Mouse (Mus musculus): ENCODE data around the gene 1110059E24Rik. TPM values are rescaled to one million over a fixed set of nuclear protein-coding genes. Genes with fewer than 3 reads are reported as not detected.
A peak's percentile ranks its signal among the peaks of the same experiment; 100 is the strongest.

The 1110059E24Rik gene
- total RNA-seq, 4 experiments from 2014 or later, result 6.9 to 8.5 (median 7.7) TPM

DNA sequence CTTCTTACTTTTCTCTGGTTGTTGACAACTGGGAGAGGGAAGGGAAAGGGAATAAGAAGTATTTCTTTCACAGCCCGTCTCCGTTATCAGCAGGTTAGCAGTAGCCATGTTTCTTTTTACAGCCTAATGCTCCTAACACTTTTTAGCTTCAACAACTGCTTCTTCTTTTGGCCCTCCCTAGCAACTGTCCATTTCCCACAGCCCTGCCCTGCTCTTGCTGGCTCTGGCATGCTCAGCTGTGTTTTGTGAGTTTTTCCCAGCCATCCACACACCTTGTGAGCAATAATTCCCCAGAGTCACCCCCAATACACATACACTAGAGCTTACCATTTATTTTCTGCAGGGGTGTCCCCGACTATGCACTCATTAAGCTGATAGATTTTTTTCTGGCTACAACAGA is 75.3 kb downstream of the 1110059E24Rik start:
- DNase-seq (ENCODE audit: low spot score in 2 of 2), result no peak

DNA sequence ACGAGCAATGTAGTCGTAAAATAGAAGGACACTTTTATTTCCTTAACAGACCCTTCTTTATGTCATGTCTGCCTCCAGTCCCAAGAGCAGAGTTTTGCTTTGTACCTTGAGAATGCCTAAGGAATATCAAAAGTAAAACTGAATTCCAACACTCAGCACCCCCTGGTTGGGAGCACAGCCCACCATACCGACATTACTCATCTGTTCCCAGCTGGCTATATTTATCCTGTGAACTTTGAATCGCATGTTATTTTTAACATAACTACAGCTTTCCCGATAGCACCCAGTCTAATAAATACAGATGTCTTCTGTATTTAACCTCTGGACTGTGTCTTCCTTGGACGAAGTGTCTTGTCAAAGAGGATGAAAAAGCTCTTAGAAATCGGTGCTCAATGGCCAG is 80.8 kb downstream of the 1110059E24Rik start:
- no peak for DNase-seq (ENCODE audit: low spot score in 2 of 2)

DNA sequence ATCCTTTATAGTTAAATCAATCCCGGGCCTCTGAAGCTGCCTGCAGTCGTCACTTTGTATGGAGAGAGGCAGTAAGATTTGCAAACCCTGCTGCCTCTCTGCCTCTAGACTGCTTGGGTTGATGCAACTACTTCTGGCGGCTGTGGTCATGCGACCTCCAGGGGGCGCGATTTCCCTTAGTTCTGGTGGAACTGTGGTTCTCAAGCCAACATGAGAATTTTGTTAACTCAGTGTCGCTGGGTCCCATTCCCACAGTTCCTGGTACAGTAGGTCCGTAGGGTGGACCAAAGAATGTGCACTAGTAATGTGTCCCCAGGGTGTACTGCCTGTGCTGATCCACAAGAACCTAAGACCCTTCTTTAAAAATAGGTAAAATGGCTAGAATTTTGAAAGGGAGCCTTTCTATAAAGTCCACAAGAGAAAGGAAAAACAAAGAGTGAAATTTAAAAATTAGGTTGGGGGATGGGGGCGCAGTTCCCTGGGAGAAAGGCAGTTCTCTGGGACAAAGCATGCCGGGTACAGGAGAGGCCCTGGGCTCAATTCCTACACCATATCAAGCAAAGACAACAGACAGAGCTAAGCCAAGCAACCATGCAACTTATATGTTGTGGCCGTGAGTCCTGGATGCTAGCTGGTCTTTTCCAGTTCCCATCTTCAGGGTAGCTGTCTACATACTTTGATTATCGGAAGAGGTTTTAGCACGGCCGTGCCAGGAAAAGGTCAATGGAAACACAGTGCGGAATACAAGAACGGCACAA is 81.4 kb downstream of the 1110059E24Rik start:
- DNase-seq (ENCODE audit: low spot score in 2 of 2), result peak; percentile 77 to 79

DNA sequence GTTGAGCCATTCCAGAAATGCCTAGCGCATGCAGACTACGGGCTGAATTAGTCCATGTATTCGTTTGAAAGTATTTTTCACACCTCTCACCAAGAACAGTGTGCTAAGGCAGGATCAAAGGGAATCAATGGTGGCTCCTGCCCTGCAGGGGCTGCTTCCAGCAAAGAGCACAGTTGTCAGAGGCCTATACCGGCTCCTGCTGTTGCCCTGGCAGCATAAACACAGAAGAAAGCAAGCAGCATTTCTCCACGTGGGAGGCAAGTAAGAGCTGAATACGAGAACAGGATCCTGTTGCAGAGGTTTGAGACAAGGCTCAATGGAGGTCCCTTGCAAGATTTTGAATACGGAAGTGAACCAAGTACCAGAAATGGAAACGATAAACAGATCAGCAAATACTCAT is 82.0 kb downstream of the 1110059E24Rik start:
- DNase-seq (ENCODE audit: low spot score in 2 of 2), result no peak

DNA sequence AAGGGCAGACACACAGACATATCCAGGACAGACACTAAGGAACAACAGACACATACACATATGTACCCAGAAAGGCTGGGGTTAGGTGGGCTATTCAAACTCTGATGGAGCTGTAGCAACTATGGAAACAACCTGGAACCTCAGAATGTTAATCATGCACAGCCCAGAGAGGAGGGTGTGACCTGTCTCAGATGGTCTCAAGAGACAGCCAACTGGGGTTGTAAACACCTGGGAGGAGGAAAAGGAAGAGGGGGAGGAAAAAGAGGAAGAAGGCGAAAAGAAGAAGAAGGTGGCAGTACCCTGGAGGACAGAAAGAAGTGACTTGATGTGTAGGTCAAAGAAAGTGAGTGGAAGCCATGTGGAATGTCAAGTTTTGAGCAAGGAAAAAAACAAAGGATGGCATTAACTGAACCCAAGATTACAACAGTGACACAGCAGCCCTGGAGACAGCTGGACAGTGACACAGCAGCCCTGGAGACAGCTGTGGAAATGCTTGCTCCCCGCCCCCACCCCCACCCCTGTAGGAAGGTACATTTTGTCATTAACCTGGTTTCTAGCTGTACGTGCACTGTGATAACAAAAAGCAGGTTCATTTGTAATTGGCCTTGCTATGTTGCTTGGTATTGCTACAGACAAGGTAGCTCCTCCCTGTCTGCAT is 84.1 kb downstream of the 1110059E24Rik start:
- DNase-seq (ENCODE audit: low spot score in 2 of 2), result no peak

DNA sequence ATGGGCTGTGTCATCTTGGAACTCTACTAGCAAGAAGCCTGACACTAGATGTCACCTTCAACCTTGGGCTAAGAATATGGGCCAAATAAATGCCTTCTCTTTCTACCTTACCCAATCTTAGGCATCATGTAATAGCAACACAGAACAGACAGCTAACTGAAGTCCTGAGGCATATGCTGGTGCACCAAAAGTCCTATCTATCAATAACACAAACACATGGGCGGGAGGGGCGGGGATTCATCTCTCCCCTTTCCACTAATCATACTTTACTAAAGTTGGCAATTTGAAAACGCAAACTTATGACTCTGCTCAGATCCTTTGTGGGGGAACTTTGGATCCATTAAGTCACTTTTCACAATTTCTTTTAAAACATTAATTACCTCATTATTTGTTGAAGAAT is 84.8 kb downstream of the 1110059E24Rik start:
- no peak for DNase-seq (ENCODE audit: low spot score in 2 of 2)

DNA sequence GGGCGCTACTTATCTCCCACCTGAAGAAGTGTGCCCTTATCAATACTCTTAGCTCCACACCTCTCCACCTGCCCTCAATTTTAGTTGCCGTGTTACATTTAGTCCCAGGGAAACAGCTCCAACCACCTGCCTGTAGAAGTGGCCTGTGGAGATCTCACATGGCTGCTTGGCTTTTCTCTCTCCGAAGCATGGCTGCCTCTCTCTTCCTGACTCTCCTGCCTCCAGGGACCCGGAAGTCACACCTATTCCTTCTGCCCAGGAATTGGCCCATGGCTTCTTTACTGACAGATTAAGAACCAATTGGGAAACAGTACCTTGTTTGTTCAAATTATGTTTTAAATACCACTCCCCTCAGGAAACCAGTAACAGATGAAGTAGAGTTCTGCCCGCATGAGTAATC is 86.3 kb downstream of the 1110059E24Rik start:
- no peak for DNase-seq (ENCODE audit: low spot score in 2 of 2)

DNA sequence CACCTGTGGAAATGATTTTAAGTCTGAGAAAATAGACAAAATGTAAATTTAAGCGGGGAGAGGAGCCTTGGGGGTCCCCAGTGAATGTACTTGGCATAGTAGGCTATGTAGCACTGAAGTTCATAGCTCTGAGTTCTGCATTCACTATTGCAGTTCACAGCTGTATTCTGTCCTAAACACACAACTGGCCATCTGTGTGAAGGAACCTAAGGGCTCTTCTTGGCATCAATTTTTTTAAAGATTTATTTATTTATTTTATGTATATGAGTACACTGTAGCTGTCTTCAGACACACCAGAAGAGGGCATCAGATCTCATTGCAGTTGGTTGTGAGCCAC is 88.3 kb downstream of the 1110059E24Rik start:
- DNase-seq (ENCODE audit: low spot score in 2 of 2), result no peak

DNA sequence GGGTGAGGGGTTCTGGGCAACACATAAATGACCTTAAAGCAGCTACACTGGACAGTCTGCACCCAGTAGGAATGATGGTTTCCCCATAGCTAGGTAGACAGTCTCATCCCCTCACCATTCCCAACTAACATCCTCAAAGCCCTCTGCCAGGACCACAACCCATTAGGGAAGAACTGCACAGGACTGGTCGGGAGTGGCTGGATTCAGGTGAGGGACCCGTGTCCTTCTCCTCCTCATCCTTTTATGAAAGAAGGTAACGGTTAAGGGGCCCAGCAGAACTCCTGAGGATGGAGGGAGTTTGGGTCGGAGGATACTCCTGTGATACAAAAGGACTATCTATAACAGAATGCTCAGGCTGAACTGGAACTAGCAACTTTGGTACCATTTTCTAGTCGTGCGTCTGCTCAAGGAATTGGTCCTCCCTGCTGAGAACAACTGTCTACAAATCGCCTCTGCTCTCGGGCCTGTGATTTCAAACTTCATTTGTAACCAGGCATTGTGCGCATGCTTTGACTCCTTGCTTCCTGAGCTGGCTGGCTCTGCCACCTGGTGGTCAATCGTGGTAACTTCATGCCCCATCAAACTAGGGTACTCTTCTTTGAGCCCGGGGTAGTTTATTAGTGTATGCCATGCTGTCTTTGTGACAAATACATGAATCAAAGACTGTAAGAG is 88.9 kb downstream of the 1110059E24Rik start:
- DNase-seq (ENCODE audit: low spot score in 2 of 2), result peak; percentile 54

DNA sequence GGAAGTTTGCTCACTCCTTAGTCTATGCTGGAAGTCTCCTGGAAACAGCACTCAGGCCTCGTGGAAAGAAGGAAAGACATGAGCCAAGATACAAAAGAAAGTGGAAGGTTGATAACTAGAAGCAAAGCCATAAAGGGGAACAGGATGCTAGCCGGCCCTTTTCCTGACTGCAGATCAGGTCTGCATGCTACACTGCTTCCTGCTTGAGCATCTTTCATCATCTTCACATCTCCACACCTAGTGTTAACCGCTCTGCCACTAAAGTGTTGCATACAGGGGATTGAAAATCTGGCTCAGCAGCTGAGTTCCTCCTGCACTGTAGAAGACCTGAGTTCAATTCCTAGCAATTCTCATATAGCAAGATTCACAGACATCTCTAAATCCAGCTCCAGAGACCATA is 89.8 kb downstream of the 1110059E24Rik start:
- no peak for DNase-seq (ENCODE audit: low spot score in 2 of 2)

DNA sequence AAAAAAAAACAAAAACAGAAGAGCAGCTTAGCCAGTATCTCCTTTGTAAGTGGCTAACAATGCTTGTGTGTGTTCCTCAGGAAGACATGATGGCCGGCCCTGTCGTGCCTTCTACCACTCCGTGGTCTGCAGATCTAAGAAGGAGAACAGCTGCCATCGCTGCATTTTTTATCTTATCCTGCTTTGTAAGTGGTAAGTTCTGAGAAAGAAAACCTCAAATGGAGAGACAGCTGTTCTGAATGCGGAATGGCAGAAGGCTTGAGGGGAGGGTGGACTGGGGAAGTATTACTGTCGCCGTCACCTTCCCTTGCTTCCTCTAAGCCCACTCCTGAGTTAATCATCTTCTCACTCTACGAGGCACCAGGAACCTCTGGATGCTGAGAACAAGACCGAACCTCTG is 100.0 kb downstream of the 1110059E24Rik start:
- DNase-seq (ENCODE audit: low spot score in 2 of 2), result no peak

DNA sequence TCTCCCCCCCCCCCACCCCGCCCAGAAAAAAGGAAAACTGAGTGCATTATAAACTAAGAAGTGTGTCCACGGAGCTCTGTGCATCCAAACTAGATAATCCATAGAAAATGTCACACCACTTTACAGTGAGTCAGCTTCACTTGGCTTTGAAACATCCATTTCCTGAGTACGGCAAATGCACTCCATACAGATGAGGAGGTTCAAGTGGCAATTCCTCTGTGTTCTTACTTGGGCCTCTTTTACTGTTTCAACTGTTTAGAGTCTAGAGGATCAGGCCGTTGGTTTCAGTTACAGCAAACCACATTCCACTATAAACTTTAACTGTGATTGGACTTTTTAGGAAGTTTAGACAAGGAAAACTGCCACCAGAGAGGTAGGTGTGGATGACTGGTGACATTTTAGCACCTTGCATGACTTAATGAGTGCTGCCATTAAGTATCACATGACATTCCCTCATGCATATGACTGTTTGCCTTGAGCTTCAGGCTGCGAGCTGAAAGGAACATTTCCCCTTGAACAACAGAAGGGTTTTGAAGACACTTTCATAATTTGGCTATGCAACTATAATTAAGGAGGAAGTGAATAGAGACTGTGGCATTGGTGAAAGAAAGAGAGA is 100.7 kb downstream of the 1110059E24Rik start:
- no peak for DNase-seq (ENCODE audit: low spot score in 2 of 2)

DNA sequence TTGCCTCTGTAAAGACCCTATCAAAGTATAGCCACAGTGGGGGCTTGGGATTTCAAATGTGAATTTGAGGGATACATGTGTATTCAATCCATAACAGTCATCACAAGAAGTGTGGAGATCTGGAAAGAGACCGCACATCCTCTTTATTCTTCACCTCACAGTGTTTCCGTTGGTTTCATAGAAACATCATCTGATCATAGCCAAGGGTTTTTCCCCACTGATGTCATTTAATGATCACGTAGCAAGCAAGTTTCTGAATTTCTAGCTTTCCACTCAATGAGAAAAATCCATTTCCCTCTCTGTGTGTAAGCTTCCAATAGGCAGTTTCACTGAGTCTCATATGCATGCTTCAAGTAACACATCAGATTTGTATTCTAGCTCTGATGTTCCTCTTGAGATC is 103.1 kb downstream of the 1110059E24Rik start:
- no peak for DNase-seq (ENCODE audit: low spot score in 2 of 2)

DNA sequence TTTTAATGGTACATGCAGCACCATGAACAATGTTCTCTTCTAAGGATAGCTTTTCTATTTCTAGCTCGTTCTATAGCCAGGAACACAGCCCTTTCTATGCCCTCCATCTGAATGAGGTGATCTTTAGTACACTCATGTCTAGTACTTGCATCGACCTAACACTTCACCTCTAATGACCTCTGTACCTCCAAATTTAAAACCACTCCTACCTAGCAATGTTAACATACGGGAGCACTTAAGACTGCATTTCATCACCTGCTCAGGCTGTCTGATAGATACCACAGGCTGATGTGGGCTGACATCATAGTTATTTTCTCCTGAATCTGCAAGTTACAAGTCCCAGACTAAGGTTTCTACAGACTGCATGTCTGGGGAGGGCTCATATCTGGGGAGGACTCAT is 103.8 kb downstream of the 1110059E24Rik start:
- no peak for DNase-seq (ENCODE audit: low spot score in 2 of 2)

DNA sequence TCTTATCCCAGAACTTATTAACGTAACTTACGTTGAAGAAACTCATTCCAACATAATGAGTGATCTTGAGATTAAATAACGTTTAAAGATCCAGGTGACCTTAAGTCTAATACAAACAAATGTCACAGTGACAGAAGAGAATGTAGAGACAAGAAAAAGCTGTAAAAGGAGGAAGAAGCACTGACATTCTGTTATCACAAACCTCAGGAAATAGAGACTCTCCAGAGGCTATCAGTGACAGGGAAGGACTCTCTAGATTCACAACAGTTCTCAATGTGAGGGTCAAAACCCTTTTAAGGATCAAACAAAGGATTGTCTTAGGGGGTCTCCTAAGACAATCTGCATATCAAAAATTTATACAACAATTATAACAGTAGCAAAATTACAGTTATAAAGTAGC is 115.7 kb downstream of the 1110059E24Rik start:
- no peak for DNase-seq (ENCODE audit: low spot score in 2 of 2)

Other genes with a start within 250 kb of the 1110059E24Rik start
- 1 to 10 TPM; 5.3 to 8.1 (median 7.0) TPM for gene Gda, start 179.5 kb downstream of the 1110059E24Rik start, total RNA-seq (2022)
- gene Abhd17b, start 209 bp upstream of the 1110059E24Rik start, total RNA-seq (2022), result 10 to 100 TPM; 16.8 to 18.5 (median 18.3) TPM
- gene Cemip2, start 125.4 kb upstream of the 1110059E24Rik start, total RNA-seq (2022), result 10 to 100 TPM in 3 of 4 experiments, 1 to 10 TPM in 1; 9.7 to 13.0 (median 11.2) TPM